8 mouse cellular contexts compared by ENCODE assay signal in the genomic region with DNA sequence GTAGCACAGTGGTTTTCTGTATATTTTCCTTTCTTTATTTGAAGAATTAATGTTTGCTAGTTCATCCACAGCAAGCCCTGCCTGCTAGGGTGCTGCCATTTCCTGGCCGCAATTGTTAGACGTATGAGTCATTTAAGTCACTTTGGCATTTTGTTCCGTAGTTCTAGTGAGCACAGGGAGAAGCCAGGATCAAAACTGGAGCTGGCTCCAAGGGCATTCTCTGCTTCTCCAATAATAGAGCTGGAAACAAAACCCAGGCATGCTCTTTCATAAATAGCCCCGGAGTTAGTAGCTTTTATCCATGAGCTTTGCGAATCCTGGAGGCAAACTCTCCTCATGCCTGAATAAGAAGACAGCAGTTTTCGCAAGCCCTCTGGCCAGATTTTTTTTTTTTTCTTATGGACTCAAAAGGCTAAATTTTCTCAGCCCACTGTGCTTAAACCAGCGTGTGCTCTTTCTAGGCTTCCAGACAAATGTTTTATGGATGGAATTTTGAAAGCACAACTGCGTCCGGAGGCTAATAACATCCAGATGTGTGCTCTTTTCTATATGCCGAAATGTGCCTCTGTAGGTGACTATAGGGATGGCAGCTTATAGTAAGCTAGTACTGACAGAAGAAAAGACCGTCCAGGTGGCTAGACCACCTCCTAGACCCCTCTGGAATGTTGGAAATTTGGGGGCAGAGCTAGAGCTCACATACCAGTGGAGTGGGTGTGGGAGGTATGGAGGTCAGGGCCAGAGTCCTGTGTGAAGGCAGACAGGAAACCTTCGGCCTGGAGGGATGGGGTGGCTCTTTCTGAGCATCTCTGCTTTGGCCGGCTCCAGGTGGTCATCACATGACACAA. TPM values are rescaled to one million over a fixed set of nuclear protein-coding genes. Genes with fewer than 3 reads are reported as not detected.
DNase-seq lines count a peak whose midpoint lies in the region; ATAC-seq and TF ChIP-seq lines count a peak whose summit lies in the region.

No protein-coding gene starts in this region.

- WGBS in lung, embryonic 15.5 days, result 14% methylated on average over 13 of the region's 13 CpGs
- WGBS in heart, embryonic 10.5 days, result 30% methylated on average over 13 of the region's 13 CpGs
- WGBS in limb, embryonic 14.5 days, result 4% methylated on average over 13 of the region's 13 CpGs
- 13% methylated on average over 13 of the region's 13 CpGs for WGBS in stomach, embryonic 14.5 days

- peak; percentile 44 for ATAC-seq in lung, embryonic 15.5 days (ENCODE audit: borderline replicate concordance, extremely low read depth, low FRiP score, low TSS enrichment)
- peak; percentile 90 for ATAC-seq in limb, embryonic 14.5 days (ENCODE audit: low FRiP score, low read depth)
- peak; percentile 57 for ATAC-seq in stomach, embryonic 14.5 days (ENCODE audit: insufficient number of reproducible peaks, insufficient read depth, low FRiP score, low read depth)

- H3K27ac ChIP-seq in lung, embryonic 15.5 days, result no peak overlapping the region
- H3K27ac ChIP-seq in heart, embryonic 10.5 days, result peak overlapping the region; percentile 85
- peak overlapping the region; percentile 81 for H3K27ac ChIP-seq in limb, embryonic 14.5 days (replicated peaks; ENCODE audit: low read depth, low read length)
- peak overlapping the region; percentile 34; the same call in 1 of the 2 replicates for H3K27ac ChIP-seq in stomach, embryonic 14.5 days (ENCODE audit: low read length)

- peak overlapping the region; percentile 98 for H3K4me2 ChIP-seq in lung, embryonic 15.5 days
- H3K4me2 ChIP-seq in limb, embryonic 14.5 days (replicated peaks; ENCODE audit: low read depth, low read length, severe bottlenecking), result peak overlapping the region; percentile 92
- peak overlapping the region; percentile 95 for H3K4me2 ChIP-seq in stomach, embryonic 14.5 days (replicated peaks; ENCODE audit: low read depth, low read length)

- no peaks in the 10 kb centered on the region for H3K36me3 ChIP-seq in lung, embryonic 15.5 days
- peaks cover 14% of the 10 kb centered on the region for H3K36me3 ChIP-seq in heart, embryonic 10.5 days
- peaks cover 7% of the 10 kb centered on the region for H3K36me3 ChIP-seq in limb, embryonic 14.5 days (ENCODE audit: control insufficient read depth, insufficient read depth, low read length)
- H3K36me3 ChIP-seq in stomach, embryonic 14.5 days (ENCODE audit: control insufficient read depth, insufficient read depth, low read length), result peaks cover 6% of the 10 kb centered on the region; the same call in 1 of the 2 replicates

- H3K9ac ChIP-seq in lung, embryonic 15.5 days, result peak overlapping the region; percentile 50
- peak overlapping the region; percentile 79 for H3K9ac ChIP-seq in limb, embryonic 14.5 days (ENCODE audit: low read depth, low read length, severe bottlenecking)
- H3K9ac ChIP-seq in stomach, embryonic 14.5 days (replicated peaks; ENCODE audit: low read depth, low read length), result peak overlapping the region; percentile 80

- peak overlapping the region; percentile 59 for H3K4me3 ChIP-seq in lung, embryonic 15.5 days
- H3K4me3 ChIP-seq in heart, embryonic 10.5 days, result peak overlapping the region; percentile 79
- H3K4me3 ChIP-seq in limb, embryonic 14.5 days (replicated peaks; ENCODE audit: low read length), result peak overlapping the region; percentile 83
- peak overlapping the region; percentile 74 for H3K4me3 ChIP-seq in stomach, embryonic 14.5 days (ENCODE audit: low read depth, low read length)

- no peak for DNase-seq in lung, postnatal 14 days
- DNase-seq in brain, adult 2 months (ENCODE audit: low read depth, low spot score), result peak; percentile 61
- DNase-seq in heart, embryonic 10.5 days (ENCODE audit: low spot score), result no peak
- DNase-seq in limb, embryonic 14.5 days (ENCODE audit: low spot score), result peak; percentile 90
- no peak for DNase-seq in layer of hippocampus, postnatal 14 days (ENCODE audit: low spot score in 2 of 2)
- DNase-seq in ovary, adult 18-20 months (ENCODE audit: low spot score), result no peak

- H3K27me3 ChIP-seq in lung, embryonic 15.5 days, result peaks cover 4% of the 10 kb centered on the region; the same call in 1 of the 2 replicates
- no peaks in the 10 kb centered on the region for H3K27me3 ChIP-seq in heart, embryonic 10.5 days (ENCODE audit: insufficient read depth, poor library complexity, severe bottlenecking)
- H3K27me3 ChIP-seq in limb, embryonic 14.5 days (ENCODE audit: control insufficient read depth, insufficient read depth, low read length), result no peaks in the 10 kb centered on the region
- H3K27me3 ChIP-seq in stomach, embryonic 14.5 days (ENCODE audit: control insufficient read depth, insufficient read depth, low read length), result no peaks in the 10 kb centered on the region

- peaks cover 15% of the 10 kb centered on the region; the same call in 1 of the 2 replicates for H3K4me1 ChIP-seq in lung, embryonic 15.5 days
- peaks cover 10% of the 10 kb centered on the region for H3K4me1 ChIP-seq in heart, embryonic 10.5 days
- 0 out of 2 replicates have a peak, but pooled peaks cover 3% of the 10 kb centered on the region for H3K4me1 ChIP-seq in limb, embryonic 14.5 days (ENCODE audit: control insufficient read depth, insufficient read depth, low read length)
- H3K4me1 ChIP-seq in stomach, embryonic 14.5 days (ENCODE audit: control insufficient read depth, insufficient read depth, low read length), result 0 out of 2 replicates have a peak, but pooled peaks cover 9% of the 10 kb centered on the region

- no peaks in the 10 kb centered on the region for H3K9me3 ChIP-seq in lung, embryonic 15.5 days
- H3K9me3 ChIP-seq in heart, embryonic 10.5 days, result no peaks in the 10 kb centered on the region
- H3K9me3 ChIP-seq in limb, embryonic 14.5 days (ENCODE audit: control insufficient read depth, low read length), result no peaks in the 10 kb centered on the region
- H3K9me3 ChIP-seq in stomach, embryonic 14.5 days (ENCODE audit: control insufficient read depth, low read depth, low read length), result no peaks in the 10 kb centered on the region

- TF ChIP-seq POLR2A in limb, embryonic 14.5 days (IDR thresholded peaks at IDR 0.05; ENCODE audit: borderline replicate concordance, extremely low read depth, insufficient read depth, insufficient read length), result no peak

RNA-seq across cellular contexts. Expression of a gene that starts 0.6 kb away (rescaled TPM):
- 88.0 and 96.7 TPM in 2 replicates for polyA plus RNA-seq in lung, embryonic 15.5 days (2015; fragmentation: Nextera tagmentation; extraction: Ambion mirVana)
- 81.5 and 129 TPM in 2 replicates for polyA plus RNA-seq in heart, embryonic 10.5 days (2016; fragmentation: Nextera tagmentation; extraction: Ambion mirVana)
- polyA plus RNA-seq in limb, embryonic 14.5 days (2012; rRNA removed), result 71.3 and 79.9 TPM in 2 replicates
- 132 and 134 TPM in 2 replicates for polyA plus RNA-seq in limb, embryonic 14.5 days (2014; fragmentation: Nextera tagmentation; extraction: Ambion mirVana)
- polyA plus RNA-seq in stomach, embryonic 14.5 days (2014; fragmentation: Nextera tagmentation; extraction: Ambion mirVana), result 482 and 525 TPM in 2 replicates
- total RNA-seq in layer of hippocampus, postnatal 14 days (2021), result 10 to 100 TPM; 74.0 to 77.7 TPM

RNA-seq across cellular contexts. Expression of a gene that starts 11.2 kb away (rescaled TPM):
- polyA plus RNA-seq in lung, embryonic 15.5 days (2015; fragmentation: Nextera tagmentation; extraction: Ambion mirVana), result 0.84 and 1.1 TPM in 2 replicates
- polyA plus RNA-seq in heart, embryonic 10.5 days (2016; fragmentation: Nextera tagmentation; extraction: Ambion mirVana), result 0.59 and 1.0 TPM in 2 replicates
- polyA plus RNA-seq in limb, embryonic 14.5 days (2012; rRNA removed), result 1.2 and 1.6 TPM in 2 replicates
- polyA plus RNA-seq in limb, embryonic 14.5 days (2014; fragmentation: Nextera tagmentation; extraction: Ambion mirVana), result 0.87 and 1.4 TPM in 2 replicates
- 1.1 and 1.5 TPM in 2 replicates for polyA plus RNA-seq in stomach, embryonic 14.5 days (2014; fragmentation: Nextera tagmentation; extraction: Ambion mirVana)
- total RNA-seq in layer of hippocampus, postnatal 14 days (2021), result 1 to 10 TPM; 1.8 to 3.0 TPM

Comparison
In these comparisons a context has a peak if more than half of its experiments do, and no peak if none do; other contexts are left out.
1. DNase-seq: peak in brain, adult 2 months (single experiment) and limb, embryonic 14.5 days (single experiment); none in lung, postnatal 14 days (single experiment), heart, embryonic 10.5 days (single experiment), layer of hippocampus, postnatal 14 days (0 of 2) and ovary, adult 18-20 months (single experiment).
2. Peak in every context shown above with its lines, with median percentiles within 50 percentile points of each other: ATAC-seq, H3K4me2 ChIP-seq, H3K4me3 ChIP-seq and H3K9ac ChIP-seq.